Mouse (Mus musculus): ENCODE data around the gene Mtrf1. TPM values are rescaled to one million over a fixed set of nuclear protein-coding genes. Genes with fewer than 3 reads are reported as not detected.
A peak's percentile ranks its signal among the peaks of the same experiment; 100 is the strongest.
"Not testable (repeated sequence)": the region's sequence is repeated elsewhere in the genome, so short reads cannot be mapped to it uniquely, and the experiment has no call there.

Mtrf1 gene
- polyA plus RNA-seq, 1 experiment: 2.7 TPM

- Histone ChIP-seq H3K79me3 (ENCODE audit: low read depth) (no peaks in the 10 kb centered on the region), H3ac (ENCODE audit: control insufficient read depth, insufficient read length, low read depth) (no peak overlapping the region), H3K4me3 (ENCODE audit: insufficient read depth, poor library complexity, severe bottlenecking) (no peak overlapping the region), H3K27me3 (ENCODE audit: control insufficient read depth, insufficient read depth, insufficient read length) (no peaks in the 10 kb centered on the region), H3K79me2 (ENCODE audit: control insufficient read depth, insufficient read depth) (no peaks in the 10 kb centered on the region), H3K36me3 (ENCODE audit: control insufficient read depth, insufficient read depth) (no peaks in the 10 kb centered on the region)
- TF ChIP-seq USF1 (IDR thresholded peaks at IDR 0.05; ENCODE audit: low read depth) (no peak), CEBPB (IDR thresholded peaks at IDR 0.05; ENCODE audit: low read depth) (no peak), FOSL1 (IDR thresholded peaks at IDR 0.05; ENCODE audit: insufficient read depth, low read length, poor library complexity, severe bottlenecking) (no peak), MAX (IDR thresholded peaks at IDR 0.05) (no peak), MYOG (IDR thresholded peaks at IDR 0.05; ENCODE audit: control insufficient read depth, extremely low read depth, insufficient read length) (no peak), CTCF (IDR thresholded peaks at IDR 0.05; ENCODE audit: control insufficient read depth, insufficient read depth, insufficient read length) (no peak), MYOD1 (IDR thresholded peaks at IDR 0.05; ENCODE audit: control insufficient read depth, insufficient read length, low read depth) (no peak)
Measured at GRCm38 (mm10) chr14:79440655-79441054, 43.1 kb downstream of the Mtrf1 start.

DNA sequence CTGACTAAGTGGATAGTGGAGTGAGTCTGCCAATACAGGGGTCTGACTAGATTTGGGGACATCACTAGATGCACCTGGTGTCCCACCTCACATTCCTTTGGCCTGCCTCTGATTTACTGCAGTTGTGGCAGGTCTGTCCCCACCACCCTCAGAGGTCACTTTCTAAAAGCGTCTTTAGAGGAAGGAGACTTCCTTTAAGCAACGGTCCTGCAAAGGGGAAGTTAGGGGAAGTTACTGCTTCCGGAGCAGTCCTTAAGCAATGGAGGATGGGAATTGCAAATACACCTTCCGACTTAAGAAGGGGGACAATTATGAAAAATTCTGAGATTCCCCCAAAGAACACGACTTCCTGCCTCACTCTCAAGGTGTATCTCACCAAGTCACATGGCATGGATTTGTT, 43.9 kb downstream of the Mtrf1 start:
- Histone ChIP-seq H3K79me3 (ENCODE audit: low read depth) (no peaks in the 10 kb centered on the region), H3ac (ENCODE audit: control insufficient read depth, insufficient read length, low read depth) (no peak overlapping the region), H3K27me3 (ENCODE audit: control insufficient read depth, insufficient read depth, insufficient read length) (no peaks in the 10 kb centered on the region), H3K79me2 (ENCODE audit: control insufficient read depth, insufficient read depth) (no peaks in the 10 kb centered on the region), H3K4me3 (ENCODE audit: insufficient read depth, poor library complexity, severe bottlenecking) (no peak overlapping the region), H3K36me3 (ENCODE audit: control insufficient read depth, insufficient read depth) (no peaks in the 10 kb centered on the region)
- TF ChIP-seq CTCF (IDR thresholded peaks at IDR 0.05; ENCODE audit: control insufficient read depth, insufficient read depth, insufficient read length) (no peak), MAX (IDR thresholded peaks at IDR 0.05) (no peak), CEBPB (IDR thresholded peaks at IDR 0.05; ENCODE audit: low read depth) (no peak), USF1 (IDR thresholded peaks at IDR 0.05; ENCODE audit: low read depth) (no peak), FOSL1 (IDR thresholded peaks at IDR 0.05; ENCODE audit: insufficient read depth, low read length, poor library complexity, severe bottlenecking) (no peak), MYOD1 (IDR thresholded peaks at IDR 0.05; ENCODE audit: control insufficient read depth, insufficient read length, low read depth) (no peak), MYOG (IDR thresholded peaks at IDR 0.05; ENCODE audit: control insufficient read depth, extremely low read depth, insufficient read length) (no peak)

DNA sequence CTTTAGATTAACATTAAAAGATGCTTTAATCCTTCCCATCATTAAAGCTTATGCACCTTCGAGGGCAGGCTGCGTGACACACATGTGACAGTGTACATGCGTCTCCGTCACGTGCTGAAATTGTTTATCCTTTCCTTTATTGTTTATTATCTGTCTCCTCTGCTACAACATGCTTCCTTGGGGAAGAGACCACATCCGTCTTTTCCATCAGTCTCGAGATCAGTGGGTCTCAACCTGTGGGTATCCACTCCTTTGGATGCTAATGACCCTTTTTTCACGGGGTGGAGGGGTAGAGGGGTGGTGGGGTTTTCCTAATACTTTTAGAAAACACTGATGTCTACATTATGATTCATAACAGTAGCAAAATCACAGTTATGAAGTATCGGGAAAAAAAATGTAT, 47.0 kb downstream of the Mtrf1 start:
- H3ac ChIP-seq (ENCODE audit: control insufficient read depth, insufficient read length, low read depth): no peak overlapping the region
- H3K4me3 ChIP-seq (ENCODE audit: insufficient read depth, poor library complexity, severe bottlenecking): no peak overlapping the region
- H3K36me3 ChIP-seq (ENCODE audit: control insufficient read depth, insufficient read depth): no peaks in the 10 kb centered on the region
- no peak for TF ChIP-seq FOSL1 (IDR thresholded peaks at IDR 0.05; ENCODE audit: insufficient read depth, low read length, poor library complexity, severe bottlenecking)
- TF ChIP-seq USF1 (IDR thresholded peaks at IDR 0.05; ENCODE audit: low read depth): no peak
- TF ChIP-seq CEBPB (IDR thresholded peaks at IDR 0.05; ENCODE audit: low read depth): no peak
- TF ChIP-seq MYOD1 (IDR thresholded peaks at IDR 0.05; ENCODE audit: control insufficient read depth, insufficient read length, low read depth): no peak
- TF ChIP-seq CTCF (IDR thresholded peaks at IDR 0.05; ENCODE audit: control insufficient read depth, insufficient read depth, insufficient read length): no peak
- TF ChIP-seq MYOG (IDR thresholded peaks at IDR 0.05; ENCODE audit: control insufficient read depth, extremely low read depth, insufficient read length): no peak
- no peaks in the 10 kb centered on the region for H3K79me3 ChIP-seq (ENCODE audit: low read depth)
- H3K79me2 ChIP-seq (ENCODE audit: control insufficient read depth, insufficient read depth): no peaks in the 10 kb centered on the region
- H3K27me3 ChIP-seq (ENCODE audit: control insufficient read depth, insufficient read depth, insufficient read length): no peaks in the 10 kb centered on the region

DNA sequence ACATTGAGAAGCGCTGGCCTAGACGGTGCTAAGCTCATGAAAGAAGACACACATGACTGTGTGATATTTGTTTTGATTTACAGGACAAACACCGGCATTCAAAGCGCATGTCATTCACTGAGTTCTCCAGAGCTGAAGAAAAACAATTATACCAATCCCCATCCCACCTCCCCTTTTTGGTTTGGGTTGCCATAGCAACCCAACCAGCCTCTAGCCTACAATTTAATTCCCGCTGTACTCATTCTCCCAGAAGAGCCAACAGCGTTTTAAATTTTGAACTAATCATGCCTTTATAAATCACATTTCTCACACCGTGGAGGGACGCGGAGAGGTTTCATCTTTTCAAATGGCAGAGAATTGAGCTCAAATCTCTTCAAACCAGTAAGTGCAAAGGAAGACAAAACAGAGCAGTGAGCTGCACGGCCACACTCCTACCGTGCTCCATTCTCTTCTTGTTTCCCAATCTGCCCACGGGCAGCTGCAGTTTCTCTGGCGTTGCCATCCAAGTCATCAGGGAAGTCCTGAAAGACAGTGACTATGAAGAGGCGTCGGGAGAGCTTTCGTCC, 47.6 kb downstream of the Mtrf1 start:
- H3K79me3 ChIP-seq (ENCODE audit: low read depth): no peaks in the 10 kb centered on the region
- H3ac ChIP-seq (ENCODE audit: control insufficient read depth, insufficient read length, low read depth): no peak overlapping the region
- H3K27me3 ChIP-seq (ENCODE audit: control insufficient read depth, insufficient read depth, insufficient read length): no peaks in the 10 kb centered on the region
- H3K79me2 ChIP-seq (ENCODE audit: control insufficient read depth, insufficient read depth): no peaks in the 10 kb centered on the region
- no peak overlapping the region for H3K4me3 ChIP-seq (ENCODE audit: insufficient read depth, poor library complexity, severe bottlenecking)
- H3K36me3 ChIP-seq (ENCODE audit: control insufficient read depth, insufficient read depth): no peaks in the 10 kb centered on the region
- TF ChIP-seq CEBPB (IDR thresholded peaks at IDR 0.05; ENCODE audit: low read depth) (no peak), MYOG (IDR thresholded peaks at IDR 0.05; ENCODE audit: control insufficient read depth, extremely low read depth, insufficient read length) (no peak)

DNA sequence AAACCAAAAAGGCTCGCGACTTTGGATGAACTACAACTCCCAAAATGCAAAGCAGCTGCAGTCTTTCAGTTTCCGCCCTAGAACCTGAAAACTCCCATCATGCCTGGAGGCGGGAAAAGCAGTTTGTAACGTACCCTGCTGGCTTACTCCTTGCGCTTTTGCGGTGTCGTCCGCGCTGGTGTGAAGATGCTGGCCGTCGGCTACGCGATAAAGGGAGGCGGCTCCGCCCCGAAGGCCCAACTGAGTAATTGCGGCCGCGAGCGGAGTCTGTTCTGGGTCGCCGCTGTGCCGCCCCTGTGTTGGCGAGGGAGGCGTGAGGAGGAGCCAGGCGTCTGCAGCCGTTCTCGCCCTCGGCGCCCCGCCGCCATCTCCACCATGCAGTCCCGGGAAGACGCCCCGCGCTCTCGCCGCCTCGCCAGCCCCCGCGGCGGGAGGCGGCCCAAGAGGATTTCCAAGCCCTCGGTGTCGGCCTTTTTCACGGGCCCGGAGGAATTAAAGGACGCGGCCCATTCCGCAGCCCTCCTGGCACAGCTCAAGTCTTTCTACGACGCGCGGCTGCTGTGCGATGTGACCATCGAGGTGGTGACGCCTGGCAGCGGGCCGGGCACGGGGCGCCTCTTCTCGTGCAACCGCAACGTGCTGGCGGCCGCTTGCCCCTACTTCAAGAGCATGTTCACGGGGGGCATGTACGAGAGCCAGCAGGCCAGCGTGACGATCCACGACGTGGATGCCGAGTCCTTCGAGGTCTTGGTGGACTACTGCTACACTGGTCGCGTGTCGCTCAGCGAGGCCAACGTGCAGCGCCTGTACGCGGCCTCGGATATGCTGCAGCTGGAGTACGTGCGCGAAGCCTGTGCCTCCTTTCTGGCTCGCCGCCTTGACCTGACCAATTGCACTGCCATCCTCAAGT, 54.4 kb downstream of the Mtrf1 start, which contains the start of gene Kbtbd6:
Gene Kbtbd6, plus strand, starts transcription at position 155 of the 910 bp plus-strand sequence.
- H3K79me3 ChIP-seq (ENCODE audit: low read depth); H3K36me3 ChIP-seq (ENCODE audit: control insufficient read depth, insufficient read depth); H3K27me3 ChIP-seq (ENCODE audit: control insufficient read depth, insufficient read depth, insufficient read length); H3K4me3 ChIP-seq (ENCODE audit: insufficient read depth, poor library complexity, severe bottlenecking); H3K79me2 ChIP-seq (ENCODE audit: control insufficient read depth, insufficient read depth): not testable (repeated sequence)
- H3ac ChIP-seq (ENCODE audit: control insufficient read depth, insufficient read length, low read depth): peak within 1 kb of the TSS; percentile 24
- TF ChIP-seq MAX (IDR thresholded peaks at IDR 0.05): peak; percentile 45

- H3K4me3 ChIP-seq (ENCODE audit: insufficient read depth, poor library complexity, severe bottlenecking); H3K79me3 ChIP-seq (ENCODE audit: low read depth); H3ac ChIP-seq (ENCODE audit: control insufficient read depth, insufficient read length, low read depth); H3K36me3 ChIP-seq (ENCODE audit: control insufficient read depth, insufficient read depth); H3K27me3 ChIP-seq (ENCODE audit: control insufficient read depth, insufficient read depth, insufficient read length); H3K79me2 ChIP-seq (ENCODE audit: control insufficient read depth, insufficient read depth): not testable (repeated sequence)
Measured at GRCm38 (mm10) chr14:79452591-79452934, 55.0 kb downstream of the Mtrf1 start.
